Mouse (Mus musculus) adrenal gland, adult (tissue): ENCODE measurements around the gene Galnt11.
"Not testable (repeated sequence)": the region's sequence is repeated elsewhere in the genome, so short reads cannot be mapped to it uniquely, and the experiment has no call there.

Source experiments
- DNase-seq, 2 experiments: peaks; one replicate each; pipeline ENCODE4 v3.0.0; 2022 to 2023; ENCODE audit warnings: low spot score in 1 of 2; ENCODE audit not compliant: inconsistent age in 2 of 2

Galnt11 gene

GRCm38 (mm10) chr5:25221604-25222003 is at the start of gene Galnt11:
Galnt11 (plus strand) TSS chr5:25221904.
- DNase-seq = no peak

GRCm38 (mm10) chr5:25177937-25178336 is 43.8 kb upstream of the Galnt11 start:
- not testable (repeated sequence) for DNase-seq

DNA sequence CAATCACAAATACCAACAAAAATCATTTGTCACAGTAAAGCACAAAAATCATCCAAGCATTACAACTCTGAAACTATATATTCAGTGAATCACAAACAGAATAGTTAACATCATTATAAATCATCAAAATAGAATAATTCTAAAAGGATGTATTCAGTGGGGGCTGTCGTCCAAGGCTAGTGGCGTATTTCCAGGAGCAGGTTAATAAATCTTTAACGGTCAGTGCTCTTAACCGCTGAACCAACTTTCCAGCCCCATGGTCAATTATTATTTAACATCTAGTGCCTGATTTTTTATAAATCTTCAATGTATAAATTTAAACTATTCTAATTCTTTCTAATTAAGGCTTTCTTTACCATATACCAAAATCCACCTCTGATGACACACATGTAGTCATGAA is 43.2 kb upstream of the Galnt11 start:
- not testable (repeated sequence) for DNase-seq

GRCm38 (mm10) chr5:25179284-25179683 is 42.4 kb upstream of the Galnt11 start:
- DNase-seq = no peak

DNA sequence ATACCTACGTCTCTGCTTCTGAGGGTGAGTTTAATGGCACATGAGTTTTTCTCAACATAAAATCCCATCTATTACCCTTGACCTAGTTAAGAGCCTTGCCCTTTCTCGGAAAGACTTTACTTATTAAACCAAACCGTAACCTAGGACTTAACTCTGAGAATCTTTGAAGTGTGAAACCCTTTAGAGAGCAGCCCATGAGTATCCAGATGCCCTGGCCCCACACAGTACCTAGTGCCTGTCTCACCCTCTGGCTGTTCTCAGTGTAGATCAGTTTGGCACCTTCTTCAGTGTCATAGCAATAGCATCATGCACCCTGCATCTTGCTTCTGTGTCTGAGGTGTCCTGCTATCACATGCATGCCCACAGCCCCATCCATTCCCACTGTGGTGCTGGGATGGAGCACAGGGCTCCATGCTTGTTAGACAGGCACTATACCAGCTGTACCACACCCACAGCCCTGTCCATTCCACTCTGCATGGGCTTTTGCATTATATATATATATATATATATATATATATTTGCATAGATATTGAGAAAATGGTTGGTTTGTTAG is 41.7 kb upstream of the Galnt11 start:
- no peak for DNase-seq

DNA sequence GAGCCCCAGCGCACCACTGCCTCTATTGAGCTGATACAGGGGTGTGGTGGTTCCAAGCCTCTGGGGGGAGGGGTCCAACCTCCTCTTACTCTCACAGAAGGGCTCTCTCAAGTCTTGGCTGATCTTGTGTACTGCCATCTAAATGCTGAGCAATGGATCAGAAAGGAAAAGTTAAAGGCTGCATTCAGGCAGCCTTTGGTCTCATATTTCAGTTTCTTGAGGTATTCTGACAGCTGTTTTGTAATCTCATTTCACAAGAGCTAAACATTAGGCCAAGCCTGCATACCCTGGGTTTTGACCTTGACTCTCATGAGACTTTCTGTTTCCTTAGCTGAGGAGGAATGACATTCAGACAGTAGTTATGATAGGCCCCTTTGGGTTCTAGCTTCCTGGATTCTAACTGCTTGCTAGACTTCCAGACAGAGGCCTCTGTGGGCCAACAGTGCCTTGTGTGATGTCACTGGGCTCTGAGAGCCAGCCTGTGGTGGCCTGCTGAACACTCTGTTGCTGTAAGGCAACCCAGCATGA is 40.6 kb upstream of the Galnt11 start, which contains the start of gene Galntl5:
Gene Galntl5 (plus strand): TSS at position 457 of the 528 bp plus-strand sequence.
- peak; percentile 31 to 80 for DNase-seq

- no peak for DNase-seq
Measured at GRCm38 (mm10) chr5:25183595-25183994, 38.1 kb upstream of the Galnt11 start.

DNA sequence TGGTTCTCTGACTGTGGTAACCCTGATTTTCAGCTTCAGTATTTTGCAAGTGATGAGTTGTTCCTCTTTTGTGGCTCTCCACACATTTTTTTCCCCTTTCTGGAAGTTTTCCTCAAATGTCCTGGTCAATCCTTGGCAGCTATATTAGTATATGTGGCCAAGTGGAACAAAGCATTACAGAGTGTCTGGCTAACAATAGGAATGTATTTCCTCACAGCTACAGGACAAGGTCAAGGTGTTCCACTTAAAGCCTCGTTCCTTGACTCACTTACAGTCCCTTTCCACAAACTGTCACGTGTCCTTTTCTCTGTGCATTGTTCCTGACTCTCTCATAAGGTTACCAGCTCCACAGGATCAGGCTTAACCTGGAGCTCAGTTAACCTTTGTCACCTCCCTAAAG is 37.1 kb upstream of the Galnt11 start:
- DNase-seq = peak in 1 of 2 experiments; percentile 31

DNA sequence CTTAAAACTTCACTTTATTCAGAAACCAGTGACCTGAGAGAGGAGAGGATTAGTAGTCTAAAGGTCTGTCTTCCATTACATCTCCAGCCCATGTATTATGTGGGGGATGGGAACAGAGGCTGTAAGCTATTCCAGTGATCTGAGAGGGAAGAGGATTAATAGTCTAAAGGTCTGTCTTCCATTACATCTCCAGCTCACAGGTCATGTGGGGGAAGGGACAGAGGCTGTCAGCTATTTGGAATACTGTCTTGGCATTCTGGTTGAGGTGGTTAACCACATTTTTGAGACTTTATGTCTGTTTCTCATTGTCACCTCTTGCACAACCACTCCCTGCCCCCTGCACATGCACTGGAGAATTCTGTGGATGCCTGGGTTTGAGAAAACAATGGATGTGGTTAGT is 34.0 kb upstream of the Galnt11 start:
- DNase-seq = no peak

DNA sequence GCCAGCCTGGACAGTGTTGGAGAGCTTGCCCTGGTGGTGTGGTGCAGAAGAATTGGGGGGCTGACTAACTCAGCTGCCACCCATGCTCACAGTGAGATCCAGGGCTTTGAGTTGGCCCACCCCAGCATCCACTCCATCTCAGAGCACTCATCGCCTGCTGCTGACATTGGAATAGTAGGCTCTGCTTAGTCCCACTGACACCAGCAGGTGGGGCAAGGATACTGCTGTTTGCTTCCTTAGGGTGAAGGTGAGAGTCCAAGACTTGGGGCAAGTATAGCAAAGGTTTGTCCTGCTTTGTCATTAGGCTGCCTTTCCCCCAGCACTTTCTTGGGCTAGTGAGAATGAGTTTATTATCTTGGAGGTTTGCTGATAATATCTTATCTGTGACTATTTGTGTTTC is 32.9 kb upstream of the Galnt11 start:
- DNase-seq = peak; percentile 22 to 65

- DNase-seq = peak; percentile 35 to 74
Measured at GRCm38 (mm10) chr5:25190521-25190920, 31.2 kb upstream of the Galnt11 start.

DNA sequence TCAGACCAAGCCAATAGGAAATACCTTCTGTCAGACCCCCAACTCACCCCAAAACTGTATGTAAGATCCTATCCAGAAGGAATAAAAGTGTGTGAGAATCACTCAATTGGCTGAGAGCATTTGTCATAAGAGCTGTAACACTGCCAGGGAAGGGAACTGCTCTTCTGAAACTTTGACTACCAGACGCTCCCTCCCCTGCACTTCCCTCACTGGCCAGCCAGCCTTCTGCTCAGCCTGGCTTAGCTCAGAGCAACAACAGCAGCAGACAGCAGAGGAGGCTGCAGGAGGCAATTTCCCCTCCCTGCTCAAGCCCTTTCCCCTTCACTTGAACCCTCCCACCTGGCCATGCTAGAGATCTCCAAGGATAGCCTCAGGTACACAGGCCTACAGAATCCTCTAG is 9.8 kb upstream of the Galnt11 start:
- no peak for DNase-seq

- DNase-seq = peak; percentile 55 to 64
Measured at GRCm38 (mm10) chr5:25213216-25213615, 8.5 kb upstream of the Galnt11 start.

GRCm38 (mm10) chr5:25215006-25215405 is 6.7 kb upstream of the Galnt11 start:
- no peak for DNase-seq

GRCm38 (mm10) chr5:25222752-25223702 is 1.3 kb downstream of the Galnt11 start, which contains the start of gene E130116L18Rik:
E130116L18Rik (minus strand) TSS chr5:25223153.
- peak; percentile 92 to 97 for DNase-seq

DNA sequence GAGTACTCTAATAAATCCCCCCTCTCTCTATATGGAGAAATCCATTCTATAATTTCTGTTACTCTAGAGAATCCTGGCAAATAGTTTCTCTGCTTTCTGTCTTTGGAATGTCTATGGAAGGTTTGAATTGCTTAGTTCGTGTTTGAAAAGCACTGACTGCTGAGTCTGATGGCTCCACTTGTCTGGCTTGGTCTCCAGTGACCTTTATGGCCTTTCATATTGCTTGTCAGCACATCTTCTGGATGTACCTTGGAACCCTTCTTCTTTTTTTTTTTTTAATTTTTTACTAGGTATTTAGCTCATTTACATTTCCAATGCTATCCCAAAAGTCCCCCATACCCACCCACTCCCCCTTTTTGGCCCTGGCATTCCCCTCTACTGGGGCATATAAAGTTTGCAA is 2.7 kb downstream of the Galnt11 start:
- not testable (repeated sequence) for DNase-seq

- DNase-seq = no peak
Measured at GRCm38 (mm10) chr5:25243101-25243500, 21.4 kb downstream of the Galnt11 start.

DNA sequence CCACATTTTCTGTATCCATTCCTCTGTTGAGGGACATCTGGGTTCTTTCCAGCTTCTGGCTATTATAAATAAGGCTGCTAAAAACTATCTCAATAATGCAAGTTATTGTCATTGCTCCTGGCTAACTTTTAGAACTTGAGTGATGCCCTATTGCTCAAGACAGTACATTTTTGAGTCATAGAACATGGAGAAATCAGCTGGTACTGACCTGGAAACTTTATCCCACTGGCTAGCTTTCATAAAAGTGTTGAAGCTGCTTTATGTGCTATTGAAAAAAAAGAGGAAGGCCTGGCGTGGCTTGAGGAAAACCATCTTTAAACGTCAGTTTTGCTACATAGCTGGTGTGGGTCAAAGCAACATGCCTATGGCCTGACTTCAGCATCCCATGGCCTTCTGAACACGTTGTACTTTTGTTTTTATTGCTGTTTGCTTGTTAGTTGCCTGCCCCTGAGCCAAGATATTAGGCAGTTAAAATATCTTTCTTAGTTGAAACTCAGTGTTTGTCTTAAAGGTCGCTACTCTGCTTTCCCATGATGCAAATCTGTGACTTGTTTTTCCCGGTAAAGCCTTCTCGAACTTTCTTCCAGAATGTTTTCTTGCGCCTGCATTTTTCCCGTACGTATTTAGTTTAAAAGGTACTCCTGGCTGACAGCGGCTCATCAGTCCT is 24.2 kb downstream of the Galnt11 start:
- DNase-seq = peak; percentile 28 to 77

GRCm38 (mm10) chr5:25246473-25246865 is 24.8 kb downstream of the Galnt11 start:
- DNase-seq = no peak

DNA sequence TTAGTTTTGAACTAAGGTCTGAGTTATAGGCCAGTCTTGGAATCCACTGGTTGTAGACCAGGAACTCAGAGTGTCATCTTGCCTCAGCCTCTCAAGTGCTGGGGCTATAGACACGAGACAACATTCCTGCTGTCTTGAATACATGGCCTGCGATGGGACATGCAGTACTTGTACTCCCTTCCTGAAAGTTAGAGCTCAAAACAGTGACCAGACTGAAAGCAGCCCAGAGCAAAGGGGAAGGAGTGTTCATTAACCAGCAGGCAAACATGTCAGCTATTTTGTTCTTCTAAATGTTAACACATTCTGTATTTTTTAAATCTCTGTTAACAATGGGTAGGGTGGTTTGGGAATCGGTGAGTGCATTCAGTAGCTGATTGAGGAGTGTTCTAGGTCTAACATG is 25.3 kb downstream of the Galnt11 start:
- DNase-seq = no peak

GRCm38 (mm10) chr5:25252423-25252822 is 30.7 kb downstream of the Galnt11 start:
- DNase-seq = no peak
